In genomic region chr17:14627828-14628338, GRCm38 (mm10) we compare ENCODE assay signal across 21 mouse cellular contexts.
DNase-seq lines count a peak whose midpoint lies in the region; ATAC-seq and TF ChIP-seq lines count a peak whose summit lies in the region.
"Had no signal": no experiment of that assay in that cellular context is flagged by ENCODE, and none has a peak within 500 bp of the region (broad histone marks: within the 10 kb centered on the region; RNA-seq: fewer than 3 reads in every experiment).

No protein-coding gene starts in this region.

- intact Hi-C loops in gastrocnemius, adult 2 months (cut with DNase I) = no loop called here

- H3K4me1 ChIP-seq in embryonic facial prominence, embryonic 13.5 days = peaks cover 43% of the 10 kb centered on the region
- H3K4me1 ChIP-seq in stomach, embryonic 16.5 days (ENCODE audit: control insufficient read depth, insufficient read depth, low read length) = peaks cover 8% of the 10 kb centered on the region
- no peaks in the 10 kb centered on the region for H3K4me1 ChIP-seq in midbrain, embryonic 11.5 days (ENCODE audit: control insufficient read depth, insufficient read depth, low read length)
- H3K4me1 ChIP-seq: forebrain, embryonic 10.5 days; liver, embryonic 12.5 days; midbrain, embryonic 10.5 days had no signal

- ATAC-seq in embryonic facial prominence, embryonic 13.5 days (ENCODE audit: insufficient number of reproducible peaks, insufficient read depth, low FRiP score, low TSS enrichment, low read depth) = no peak
- ATAC-seq in stomach, embryonic 16.5 days (ENCODE audit: insufficient read depth, low FRiP score) = no peak
- no peak for ATAC-seq in midbrain, embryonic 11.5 days (ENCODE audit: low FRiP score)
- ATAC-seq: liver, embryonic 12.5 days had no signal

- no peaks in the 10 kb centered on the region for H3K9me3 ChIP-seq in embryonic facial prominence, embryonic 13.5 days
- no peaks in the 10 kb centered on the region for H3K9me3 ChIP-seq in stomach, embryonic 16.5 days (replicated peaks; ENCODE audit: control insufficient read depth, low read length)
- no peaks in the 10 kb centered on the region for H3K9me3 ChIP-seq in midbrain, embryonic 11.5 days (ENCODE audit: control insufficient read depth, low read length)
- H3K9me3 ChIP-seq: forebrain, embryonic 10.5 days; G1E; hindbrain, embryonic 10.5 days; liver, embryonic 12.5 days; midbrain, embryonic 10.5 days had no signal

- H3K27me3 ChIP-seq in embryonic facial prominence, embryonic 13.5 days = no peaks in the 10 kb centered on the region
- no peaks in the 10 kb centered on the region for H3K27me3 ChIP-seq in stomach, embryonic 16.5 days (ENCODE audit: control insufficient read depth, insufficient read depth, low read length)
- no peaks in the 10 kb centered on the region for H3K27me3 ChIP-seq in midbrain, embryonic 11.5 days (ENCODE audit: control insufficient read depth, insufficient read depth, low read length)
- H3K27me3 ChIP-seq: liver, embryonic 12.5 days had no signal

- H3K4me3 ChIP-seq in gastrocnemius, adult 2 months = no peak overlapping the region
- no peak overlapping the region for H3K4me3 ChIP-seq in embryonic facial prominence, embryonic 13.5 days
- H3K4me3 ChIP-seq in stomach, embryonic 16.5 days (replicated peaks; ENCODE audit: low read length) = no peak overlapping the region
- no peak overlapping the region for H3K4me3 ChIP-seq in midbrain, embryonic 11.5 days (ENCODE audit: low read depth, low read length)
- H3K4me3 ChIP-seq: forebrain, embryonic 10.5 days; hindbrain, embryonic 10.5 days; left cerebral cortex, adult 2 months; liver, embryonic 12.5 days; midbrain, embryonic 10.5 days had no signal

- DNase-seq in gastrocnemius, adult 2 months = peak; percentile 56
- DNase-seq in gastrocnemius, postnatal 10 days = no peak
- peak; percentile 34 to 46 for DNase-seq in kidney, postnatal 4 days
- no peak for DNase-seq in kidney, adult 11 months
- DNase-seq in left cerebral cortex, adult 8-10 months (ENCODE audit: low spot score in 2 of 2) = no peak
- no peak for DNase-seq in midbrain, embryonic 11.5 days (ENCODE audit: low spot score, missing footprints)
- DNase-seq: adrenal gland, postnatal 25 days; cerebellum, adult 11 months; cerebellum, postnatal 14 days; kidney, adult 9 months; lung, adult 2 months; right cerebral cortex, postnatal 25 days; thymus, postnatal 36 days had no signal

- WGBS in embryonic facial prominence, embryonic 13.5 days = 51% methylated on average over 12 of the region's 12 CpGs
- 65% methylated on average over 12 of the region's 12 CpGs for WGBS in stomach, embryonic 16.5 days
- WGBS in midbrain, embryonic 11.5 days = 85% methylated on average over 12 of the region's 12 CpGs

- H3K4me2 ChIP-seq in embryonic facial prominence, embryonic 13.5 days = no peak overlapping the region
- H3K4me2 ChIP-seq in stomach, embryonic 16.5 days (ENCODE audit: low read depth, low read length) = no peak overlapping the region
- H3K4me2 ChIP-seq in midbrain, embryonic 11.5 days = no peak overlapping the region
- H3K4me2 ChIP-seq: liver, embryonic 12.5 days had no signal

- peak overlapping the region; percentile 28 for H3K27ac ChIP-seq in gastrocnemius, adult 2 months
- H3K27ac ChIP-seq in embryonic facial prominence, embryonic 13.5 days = peak overlapping the region; percentile 49; the same call in 1 of the 2 replicates
- peak overlapping the region; percentile 11; the same call in 1 of the 2 replicates for H3K27ac ChIP-seq in stomach, embryonic 16.5 days (ENCODE audit: low read length)
- no peak overlapping the region for H3K27ac ChIP-seq in midbrain, embryonic 11.5 days (ENCODE audit: low read depth, low read length)
- H3K27ac ChIP-seq: forebrain, embryonic 10.5 days; left cerebral cortex, adult 2 months; liver, embryonic 12.5 days; midbrain, embryonic 10.5 days had no signal

- TF ChIP-seq CTCF in gastrocnemius, adult 2 months (IDR thresholded peaks at IDR 0.05) = no peak

- H3K9ac ChIP-seq in embryonic facial prominence, embryonic 13.5 days = no peak overlapping the region
- no peak overlapping the region for H3K9ac ChIP-seq in stomach, embryonic 16.5 days (ENCODE audit: low read length)
- no peak overlapping the region for H3K9ac ChIP-seq in midbrain, embryonic 11.5 days (ENCODE audit: low read length)
- H3K9ac ChIP-seq: liver, embryonic 12.5 days had no signal

- H3K36me3 ChIP-seq in embryonic facial prominence, embryonic 13.5 days = no peaks in the 10 kb centered on the region
- H3K36me3 ChIP-seq in stomach, embryonic 16.5 days (ENCODE audit: control insufficient read depth, insufficient read depth, low read length) = no peaks in the 10 kb centered on the region
- no peaks in the 10 kb centered on the region for H3K36me3 ChIP-seq in midbrain, embryonic 11.5 days (ENCODE audit: control insufficient read depth, insufficient read depth, low read length)
- H3K36me3 ChIP-seq: forebrain, embryonic 10.5 days; G1E; hindbrain, embryonic 10.5 days; liver, embryonic 12.5 days; midbrain, embryonic 10.5 days had no signal

Comparison
In these comparisons a context has a peak if more than half of its experiments do, and no peak if none do; other contexts are left out.
1. DNase-seq: peak in gastrocnemius, adult 2 months (single experiment) and kidney, postnatal 4 days (2 of 2); none in gastrocnemius, postnatal 10 days (single experiment), kidney, adult 11 months (single experiment), left cerebral cortex, adult 8-10 months (0 of 2) and midbrain, embryonic 11.5 days (single experiment).